Mouse (Mus musculus): ENCODE measurements at regions not wholly inside any gene's neighbourhood (a gene's known extent, or its start where the extent isn't known, plus 50 kb on each side); places are given as distances from the start of the nearest gene placed in this dataset.

- no peaks in the 10 kb centered on the region for H3K9me3 ChIP-seq (ENCODE audit: control insufficient read depth, low read length)
- no peak overlapping the region for H3K4me2 ChIP-seq
- no peaks in the 10 kb centered on the region for H3K27me3 ChIP-seq (ENCODE audit: control insufficient read depth, insufficient read depth, low read length)
- no peak for ATAC-seq (ENCODE audit: low FRiP score)
- H3K4me1 ChIP-seq (ENCODE audit: control insufficient read depth, insufficient read depth, low read length): no peaks in the 10 kb centered on the region
- 72% methylated on average over 12 of the region's 12 CpGs for WGBS
- no peak overlapping the region for H3K9ac ChIP-seq (ENCODE audit: low read length)
- no peak for DNase-seq (ENCODE audit: low spot score, missing footprints)
- H3K36me3 ChIP-seq (ENCODE audit: control insufficient read depth, insufficient read depth, low read length): no peaks in the 10 kb centered on the region
- no peak overlapping the region for H3K27ac ChIP-seq (ENCODE audit: low read depth, low read length)
- no peak overlapping the region for H3K4me3 ChIP-seq (ENCODE audit: low read depth, low read length)
These were observed 93.7 kb upstream of the Mki67 start for GRCm38 (mm10) chr7:135809751-135810379.

DNA sequence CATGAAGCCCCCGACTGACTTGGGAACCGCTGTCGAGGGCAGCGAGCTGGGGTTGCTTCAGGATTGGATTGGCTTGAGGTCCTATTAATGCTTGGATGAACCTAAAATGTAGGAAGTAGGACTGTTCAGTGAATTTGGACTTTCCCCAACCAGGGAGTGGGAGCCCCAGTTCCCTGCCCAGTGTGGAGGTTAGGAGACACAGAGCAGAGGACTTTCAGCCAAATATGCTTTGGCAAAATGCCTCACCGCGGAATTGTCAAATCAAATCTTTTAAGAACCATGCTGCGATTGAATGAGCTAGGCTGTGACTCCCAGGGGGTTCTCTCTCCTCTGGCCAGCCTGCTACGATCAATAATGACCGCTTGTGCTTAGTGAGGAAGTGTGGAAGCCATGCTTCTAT lies 94.8 kb upstream of the Mki67 start:
- WGBS: 83% methylated on average over 9 of the region's 9 CpGs

DNA sequence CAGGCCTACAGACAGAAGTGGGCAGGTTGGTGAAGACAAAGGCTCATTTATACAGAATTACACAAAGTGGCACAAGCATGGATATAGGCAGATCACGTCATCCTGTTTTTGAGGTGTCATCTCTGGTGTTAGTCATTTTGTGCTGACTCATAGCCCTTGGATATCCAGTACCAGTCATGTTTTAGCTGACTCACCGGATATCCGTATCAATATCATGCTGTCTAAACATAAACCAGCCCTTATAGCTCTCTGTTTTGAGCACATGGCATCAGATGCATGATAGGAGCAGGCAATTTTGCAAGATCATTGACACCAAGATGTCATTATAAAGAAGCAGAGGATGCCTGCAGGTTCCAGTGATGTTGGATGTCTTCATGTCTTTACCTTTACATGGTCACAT lies 97.5 kb upstream of the Mki67 start:
- WGBS: 94% methylated on average over 3 of the region's 3 CpGs
- DNase-seq (ENCODE audit: low spot score, missing footprints) (no peak), ATAC-seq (ENCODE audit: low FRiP score) (no peak)
- H3K4me3 ChIP-seq (ENCODE audit: low read depth, low read length): no peak overlapping the region
- H3K36me3 ChIP-seq (ENCODE audit: control insufficient read depth, insufficient read depth, low read length): no peaks in the 10 kb centered on the region
- H3K9ac ChIP-seq (ENCODE audit: low read length): no peak overlapping the region
- no peak overlapping the region for H3K4me2 ChIP-seq
- no peaks in the 10 kb centered on the region for H3K27me3 ChIP-seq (ENCODE audit: control insufficient read depth, insufficient read depth, low read length)
- no peaks in the 10 kb centered on the region for H3K4me1 ChIP-seq (ENCODE audit: control insufficient read depth, insufficient read depth, low read length)
- H3K27ac ChIP-seq (ENCODE audit: low read depth, low read length): no peak overlapping the region
- no peaks in the 10 kb centered on the region for H3K9me3 ChIP-seq (ENCODE audit: control insufficient read depth, low read length)

More for the DNA sequence above, 94.8 kb upstream of the Mki67 start:
- no peaks in the 10 kb centered on the region for H3K36me3 ChIP-seq (ENCODE audit: control insufficient read depth, insufficient read depth, low read length)
- H3K9ac ChIP-seq (ENCODE audit: low read length): no peak overlapping the region
- ATAC-seq (ENCODE audit: low FRiP score) (no peak), DNase-seq (ENCODE audit: low spot score, missing footprints) (no peak)
- H3K9me3 ChIP-seq (ENCODE audit: control insufficient read depth, low read length): no peaks in the 10 kb centered on the region
- H3K27me3 ChIP-seq (ENCODE audit: control insufficient read depth, insufficient read depth, low read length): no peaks in the 10 kb centered on the region
- no peaks in the 10 kb centered on the region for H3K4me1 ChIP-seq (ENCODE audit: control insufficient read depth, insufficient read depth, low read length)
- H3K4me3 ChIP-seq (ENCODE audit: low read depth, low read length): no peak overlapping the region
- no peak overlapping the region for H3K27ac ChIP-seq (ENCODE audit: low read depth, low read length)
- H3K4me2 ChIP-seq: no peak overlapping the region

GRCm38 (mm10) chr7:135816191-135816590 lies 100.0 kb upstream of the Mki67 start:
- no peak for ATAC-seq (ENCODE audit: low FRiP score)
- 92% methylated on average over 3 of the region's 3 CpGs for WGBS
- H3K4me1 ChIP-seq (ENCODE audit: control insufficient read depth, insufficient read depth, low read length): no peaks in the 10 kb centered on the region
- no peaks in the 10 kb centered on the region for H3K9me3 ChIP-seq (ENCODE audit: control insufficient read depth, low read length)
- no peak overlapping the region for H3K4me2 ChIP-seq
- H3K36me3 ChIP-seq (ENCODE audit: control insufficient read depth, insufficient read depth, low read length): no peaks in the 10 kb centered on the region
- no peak overlapping the region for H3K4me3 ChIP-seq (ENCODE audit: low read depth, low read length)
- no peak overlapping the region for H3K9ac ChIP-seq (ENCODE audit: low read length)
- DNase-seq (ENCODE audit: low spot score, missing footprints): no peak
- H3K27ac ChIP-seq (ENCODE audit: low read depth, low read length): no peak overlapping the region
- no peaks in the 10 kb centered on the region for H3K27me3 ChIP-seq (ENCODE audit: control insufficient read depth, insufficient read depth, low read length)

DNA sequence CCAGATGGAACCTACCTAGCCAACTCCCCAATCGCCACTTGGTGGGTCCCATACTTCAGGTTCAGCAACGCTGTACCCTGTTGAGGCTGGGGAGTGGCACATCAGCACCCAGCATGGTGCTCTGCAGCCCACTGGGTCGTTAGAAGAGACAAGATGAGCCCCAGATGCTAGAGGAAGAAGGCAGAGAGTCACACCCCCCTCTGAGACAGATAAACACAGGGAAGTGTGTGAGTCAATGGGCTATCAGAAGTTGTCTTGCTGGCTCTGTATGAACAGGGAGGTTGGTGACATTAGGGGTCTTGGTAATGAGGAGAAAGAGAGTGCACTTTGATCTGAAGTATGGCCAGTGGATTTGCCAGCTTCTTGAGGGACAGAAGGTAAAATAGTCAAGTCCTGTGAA lies 101.7 kb upstream of the Mki67 start:
- no peaks in the 10 kb centered on the region for H3K9me3 ChIP-seq (ENCODE audit: control insufficient read depth, low read length)
- H3K36me3 ChIP-seq (ENCODE audit: control insufficient read depth, insufficient read depth, low read length): no peaks in the 10 kb centered on the region
- 64% methylated on average over 3 of the region's 3 CpGs for WGBS
- H3K4me1 ChIP-seq (ENCODE audit: control insufficient read depth, insufficient read depth, low read length): no peaks in the 10 kb centered on the region
- no peak overlapping the region for H3K27ac ChIP-seq (ENCODE audit: low read depth, low read length)
- no peaks in the 10 kb centered on the region for H3K27me3 ChIP-seq (ENCODE audit: control insufficient read depth, insufficient read depth, low read length)
- H3K4me2 ChIP-seq: no peak overlapping the region
- no peak overlapping the region for H3K9ac ChIP-seq (ENCODE audit: low read length)
- DNase-seq (ENCODE audit: low spot score, missing footprints) (no peak), ATAC-seq (ENCODE audit: low FRiP score) (no peak)
- H3K4me3 ChIP-seq (ENCODE audit: low read depth, low read length): no peak overlapping the region

DNA sequence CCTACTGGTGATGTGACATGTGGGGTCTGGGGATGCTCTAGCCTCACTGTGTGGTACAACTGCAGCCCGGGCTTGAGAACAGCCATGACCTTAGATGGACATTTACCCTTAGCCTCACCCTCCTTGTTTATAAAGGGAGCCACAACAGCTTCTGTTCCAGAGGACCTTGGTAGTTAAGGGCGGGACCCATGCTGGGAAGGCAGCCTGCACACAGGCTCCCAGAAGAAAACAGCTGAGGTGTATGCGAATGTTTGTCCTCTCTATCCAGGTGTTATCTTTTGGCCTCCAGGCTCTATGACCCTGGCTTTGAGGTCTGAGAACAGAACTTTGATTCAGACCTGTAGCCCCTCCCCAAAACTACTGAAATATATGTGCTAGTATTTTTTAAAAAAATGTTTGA lies 102.1 kb upstream of the Mki67 start:
- Histone ChIP-seq H3K27ac (ENCODE audit: low read depth, low read length) (no peak overlapping the region), H3K9ac (ENCODE audit: low read length) (no peak overlapping the region), H3K4me1 (ENCODE audit: control insufficient read depth, insufficient read depth, low read length) (no peaks in the 10 kb centered on the region), H3K9me3 (ENCODE audit: control insufficient read depth, low read length) (no peaks in the 10 kb centered on the region), H3K4me2 (no peak overlapping the region), H3K27me3 (ENCODE audit: control insufficient read depth, insufficient read depth, low read length) (no peaks in the 10 kb centered on the region), H3K36me3 (ENCODE audit: control insufficient read depth, insufficient read depth, low read length) (no peaks in the 10 kb centered on the region), H3K4me3 (ENCODE audit: low read depth, low read length) (no peak overlapping the region)
- 83% methylated on average over 3 of the region's 3 CpGs for WGBS
- ATAC-seq (ENCODE audit: low FRiP score) (no peak), DNase-seq (ENCODE audit: low spot score, missing footprints) (no peak)

- no peak for ATAC-seq (ENCODE audit: low FRiP score)
- WGBS: 90% methylated on average over 6 of the region's 6 CpGs
These were observed 108.0 kb upstream of the Mki67 start for GRCm38 (mm10) chr7:135823884-135824750.

GRCm38 (mm10) chr7:135829246-135829645 lies 113.1 kb upstream of the Mki67 start:
- no peak for ATAC-seq (ENCODE audit: low FRiP score)
- no peaks in the 10 kb centered on the region for H3K9me3 ChIP-seq (ENCODE audit: control insufficient read depth, low read length)
- H3K36me3 ChIP-seq (ENCODE audit: control insufficient read depth, insufficient read depth, low read length): no peaks in the 10 kb centered on the region
- H3K27me3 ChIP-seq (ENCODE audit: control insufficient read depth, insufficient read depth, low read length): no peaks in the 10 kb centered on the region
- no peak overlapping the region for H3K9ac ChIP-seq (ENCODE audit: low read length)
- WGBS: 81% methylated on average over 2 of the region's 2 CpGs
- H3K4me1 ChIP-seq (ENCODE audit: control insufficient read depth, insufficient read depth, low read length): no peaks in the 10 kb centered on the region
- DNase-seq (ENCODE audit: low spot score, missing footprints): no peak
- no peak overlapping the region for H3K4me2 ChIP-seq
- H3K27ac ChIP-seq (ENCODE audit: low read depth, low read length): no peak overlapping the region
- H3K4me3 ChIP-seq (ENCODE audit: low read depth, low read length): no peak overlapping the region

More at GRCm38 (mm10) chr7:135823884-135824750, 108.0 kb upstream of the Mki67 start:
- Histone ChIP-seq H3K4me1 (ENCODE audit: control insufficient read depth, insufficient read depth, low read length) (no peaks in the 10 kb centered on the region), H3K27me3 (ENCODE audit: control insufficient read depth, insufficient read depth, low read length) (no peaks in the 10 kb centered on the region), H3K36me3 (ENCODE audit: control insufficient read depth, insufficient read depth, low read length) (no peaks in the 10 kb centered on the region), H3K4me2 (no peak overlapping the region), H3K27ac (ENCODE audit: low read depth, low read length) (no peak overlapping the region), H3K9ac (ENCODE audit: low read length) (no peak overlapping the region), H3K9me3 (ENCODE audit: control insufficient read depth, low read length) (no peaks in the 10 kb centered on the region), H3K4me3 (ENCODE audit: low read depth, low read length) (no peak overlapping the region)
- no peak for DNase-seq (ENCODE audit: low spot score, missing footprints)

DNA sequence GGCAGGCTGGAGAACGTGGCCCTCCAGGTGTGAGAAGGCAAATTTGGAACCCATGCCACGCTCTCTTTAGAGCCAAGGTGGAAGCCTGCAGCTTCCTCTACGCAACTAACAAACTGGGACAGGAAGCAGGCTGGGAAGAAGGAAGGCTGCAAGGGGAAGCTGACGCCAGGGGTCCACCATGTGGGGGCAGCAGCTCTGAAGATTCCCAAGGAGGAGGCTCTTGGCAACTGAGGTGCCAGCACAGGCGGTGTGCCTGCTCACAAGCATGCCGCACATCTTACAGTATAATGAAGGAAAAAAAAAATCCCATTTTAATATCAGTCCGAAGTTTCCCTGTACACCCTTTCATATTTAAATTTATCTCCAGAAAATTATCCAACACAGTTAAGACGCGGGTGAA lies 117.3 kb upstream of the Mki67 start:
- Histone ChIP-seq H3K9ac (ENCODE audit: low read length) (no peak overlapping the region), H3K9me3 (ENCODE audit: control insufficient read depth, low read length) (no peaks in the 10 kb centered on the region), H3K4me1 (ENCODE audit: control insufficient read depth, insufficient read depth, low read length) (0 out of 2 replicates have a peak, but pooled peaks cover 7% of the 10 kb centered on the region), H3K4me3 (ENCODE audit: low read depth, low read length) (no peak overlapping the region), H3K36me3 (ENCODE audit: control insufficient read depth, insufficient read depth, low read length) (no peaks in the 10 kb centered on the region), H3K4me2 (no peak overlapping the region), H3K27me3 (ENCODE audit: control insufficient read depth, insufficient read depth, low read length) (no peaks in the 10 kb centered on the region; the same call in 1 of the 2 replicates), H3K27ac (ENCODE audit: low read depth, low read length) (no peak overlapping the region)
- no peak for DNase-seq (ENCODE audit: low spot score, missing footprints)
- ATAC-seq (ENCODE audit: low FRiP score): no peak
- 78% methylated on average over 9 of the region's 9 CpGs for WGBS
